ENCODE assay signal across 22 mouse cellular contexts in the genomic region with DNA sequence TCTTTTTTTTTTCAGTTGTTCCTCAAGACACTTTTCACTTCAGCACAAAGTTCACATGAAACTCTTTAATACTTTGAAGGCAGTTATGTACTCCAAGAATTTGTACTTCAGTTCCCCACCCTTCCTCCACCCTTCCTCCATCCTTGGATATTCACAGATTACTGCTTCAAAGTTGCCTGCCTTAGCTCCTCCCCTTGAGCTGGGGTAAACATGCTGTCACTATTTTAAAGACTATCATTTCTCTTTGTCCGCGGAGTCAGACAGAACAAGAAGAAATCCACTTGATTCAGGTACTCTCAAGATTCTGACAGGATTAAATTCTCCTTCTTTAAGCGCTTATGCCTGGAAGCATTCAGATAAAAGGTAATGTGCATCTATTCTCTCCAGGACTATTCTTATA. TPM values are rescaled to one million over a fixed set of nuclear protein-coding genes. Genes with fewer than 3 reads are reported as not detected.
A peak's percentile ranks its signal among the peaks of the same experiment; 100 is the strongest.
DNase-seq lines count a peak whose midpoint lies in the region; TF ChIP-seq lines count a peak whose summit lies in the region.
"Had no signal": no experiment of that assay in that cellular context is flagged by ENCODE, and none has a peak within 500 bp of the region (broad histone marks: within the 10 kb centered on the region; RNA-seq: fewer than 3 reads in every experiment).

No protein-coding gene starts in this region.

- H3K9ac ChIP-seq in heart, adult 2 months (ENCODE audit: low read depth, low read length): no peak overlapping the region; the same call in 1 of the 2 replicates
- H3K9ac ChIP-seq: forebrain, embryonic 12.5 days; heart, embryonic 13.5 days; hindbrain, embryonic 14.5 days; liver, embryonic 12.5 days; liver, postnatal 0 days; stomach, embryonic 15.5 days had no signal

- WGBS in heart, adult 2 months: 35% methylated on average over 3 of the region's 3 CpGs

- no peaks in the 10 kb centered on the region for H3K27me3 ChIP-seq in heart, adult 2 months (ENCODE audit: control insufficient read depth, insufficient read depth, low read length)
- H3K27me3 ChIP-seq: forebrain, embryonic 12.5 days; heart, embryonic 13.5 days; liver, embryonic 12.5 days; stomach, embryonic 15.5 days had no signal

- peaks cover 1% of the 10 kb centered on the region; the same call in 1 of the 2 replicates for H3K36me3 ChIP-seq in heart, adult 2 months (ENCODE audit: control insufficient read depth, insufficient read depth, low read length)
- H3K36me3 ChIP-seq: forebrain, embryonic 12.5 days; heart, embryonic 13.5 days; liver, embryonic 12.5 days; stomach, embryonic 15.5 days had no signal

- no peak for DNase-seq in heart, adult 2 months
- no peak for DNase-seq in heart, postnatal 25 days (ENCODE audit: low spot score)
- no peak for DNase-seq in left cerebral cortex, adult 2 months (ENCODE audit: extremely low spot score in 1 of 2, low spot score in 2 of 2)
- DNase-seq in left cerebral cortex, adult 9 months (ENCODE audit: low spot score in 2 of 2): no peak
- peak; percentile 2 for DNase-seq in lung, postnatal 14 days
- no peak for DNase-seq in spleen, adult 18-20 months
- DNase-seq: adrenal gland, adult 2 months; B cell, adult 2 months; cerebellum, adult 2 months; cerebellum, postnatal 14 days; gastrocnemius, postnatal 36 days; kidney, adult 11 months; kidney, postnatal 14 days; left cerebral cortex, postnatal 4 days; liver, postnatal 0 days; midbrain, embryonic 14.5 days had no signal

- H3K4me1 ChIP-seq in heart, adult 2 months (ENCODE audit: control insufficient read depth, insufficient read depth, low read length): no peaks in the 10 kb centered on the region
- H3K4me1 ChIP-seq: forebrain, embryonic 12.5 days; heart, embryonic 13.5 days; liver, embryonic 12.5 days; stomach, embryonic 15.5 days had no signal

- no peak for TF ChIP-seq CTCF in heart, adult 2 months (IDR thresholded peaks at IDR 0.05)
- TF ChIP-seq CTCF in left cerebral cortex, adult 2 months (IDR thresholded peaks at IDR 0.05): no peak

- intact Hi-C loops in heart, adult 2 months (cut with DNase I): loop anchor here (5.0 kb wide), 1 partner anchor 55 kb away; the partner anchor contains the start of gene Rundc3b
- intact Hi-C loops in heart, postnatal 25 days (cut with DNase I): no loop called here
- intact Hi-C loops in left cerebral cortex, adult 2 months (cut with DNase I): no loop called here

- H3K4me3 ChIP-seq in heart, adult 2 months: peak overlapping the region; percentile 25
- peak overlapping the region; percentile 31 for H3K4me3 ChIP-seq in left cerebral cortex, adult 2 months
- H3K4me3 ChIP-seq: erythroblast, embryonic 14.5 days; forebrain, embryonic 12.5 days; heart, embryonic 13.5 days; liver, embryonic 12.5 days; stomach, embryonic 15.5 days had no signal

- H3K27ac ChIP-seq in heart, adult 2 months: peak overlapping the region; percentile 58
- no peak overlapping the region for H3K27ac ChIP-seq in left cerebral cortex, adult 2 months
- H3K27ac ChIP-seq: forebrain, embryonic 12.5 days; heart, embryonic 13.5 days; hindbrain, embryonic 14.5 days; liver, embryonic 12.5 days; stomach, embryonic 15.5 days had no signal

- peak; percentile 50; the same call in 1 of the 2 replicates for TF ChIP-seq POLR2A in heart, adult 2 months (IDR thresholded peaks at IDR 0.05; ENCODE audit: insufficient read depth, low read depth, low read length)

- TF ChIP-seq EP300 in heart, adult 2 months (IDR thresholded peaks at IDR 0.05; ENCODE audit: insufficient read depth, low read depth, low read length): no peak

- H3K79me2 ChIP-seq in heart, adult 2 months (replicated peaks; ENCODE audit: control insufficient read depth, insufficient read depth, low read length): no peaks in the 10 kb centered on the region

RNA-seq across cellular contexts. Expression of gene Rundc3b, which starts 55.9 kb away (rescaled TPM):
- total RNA-seq in heart, adult 2 months (2021): under 1 TPM; 0.23 to 0.31 TPM
- 0.08 and 0.15 TPM in 2 replicates for polyA plus RNA-seq in heart, adult 2 months (2012; rRNA removed)
- under 1 TPM; 0.36 to 0.57 TPM for total RNA-seq in heart, postnatal 25 days (2021)
- 10 to 100 TPM; 32.4 to 34.1 TPM for total RNA-seq in left cerebral cortex, adult 2 months (2021)
- polyA plus RNA-seq: erythroblast, embryonic 14.5 days had no signal

Comparison
In these comparisons a context has a peak if more than half of its experiments do, and no peak if none do; other contexts are left out.
1. RNA of gene Rundc3b, which starts 55.9 kb away (total RNA-seq): 32.4 to 34.1 TPM in left cerebral cortex, adult 2 months; 0.36 to 0.57 TPM in heart, postnatal 25 days and 0.23 to 0.31 TPM in heart, adult 2 months; every median in the first group is over 10 times any median in the second.